Mouse (Mus musculus) cerebellum, postnatal 25 days (tissue): ENCODE measurements around the gene Pcnx.

Experiments
- DNase-seq, 2 experiments: peaks; one replicate each; pipeline ENCODE4 v3.0.0; 2021; ENCODE audit warnings: mixed read lengths in 2 of 2

Pcnx gene

DNA sequence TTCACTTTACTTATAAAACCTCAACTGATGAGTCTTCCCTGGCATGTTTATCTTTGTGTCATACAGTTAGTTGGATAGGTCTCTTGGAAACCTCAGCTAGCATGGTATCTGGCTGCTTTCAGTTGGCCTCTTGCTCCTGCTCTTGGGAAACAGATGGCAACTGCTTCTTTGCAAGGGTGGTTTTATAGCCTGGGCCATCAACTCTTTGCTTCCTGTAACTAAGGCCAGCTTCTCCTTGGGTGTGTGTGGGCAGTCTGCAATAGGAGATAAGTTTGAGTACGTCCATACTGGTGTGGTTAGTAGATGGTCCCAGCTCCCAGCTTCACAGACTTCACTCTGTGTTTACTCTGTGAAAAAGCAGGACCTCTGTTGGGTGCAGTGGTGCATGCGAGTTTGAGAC is 46.0 kb downstream of the Pcnx start:
- no peak for DNase-seq

- no peak for DNase-seq
Observed at GRCm38 (mm10) chr12:81907741-81908357, 48.0 kb downstream of the Pcnx start.

DNA sequence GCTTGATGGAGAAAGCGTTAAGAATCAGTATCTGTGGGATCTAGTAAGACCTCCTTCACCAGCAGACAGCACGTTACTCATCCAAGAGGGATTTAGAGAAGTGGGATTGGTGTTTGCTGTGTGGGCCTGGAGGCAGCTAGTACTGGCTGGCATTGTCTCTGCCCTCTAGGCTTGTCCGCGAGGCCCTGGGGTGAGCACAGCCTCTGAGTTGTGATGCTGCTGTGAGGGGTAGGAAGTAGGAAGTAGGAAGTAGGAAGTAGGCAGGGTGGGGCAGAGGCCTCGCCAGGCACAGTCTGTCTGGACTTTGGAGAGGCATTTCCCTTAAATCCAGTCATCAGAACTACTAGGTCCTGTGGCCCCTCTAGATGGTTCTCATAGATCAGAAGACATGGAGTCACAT is 50.6 kb downstream of the Pcnx start:
- DNase-seq, result no peak

DNA sequence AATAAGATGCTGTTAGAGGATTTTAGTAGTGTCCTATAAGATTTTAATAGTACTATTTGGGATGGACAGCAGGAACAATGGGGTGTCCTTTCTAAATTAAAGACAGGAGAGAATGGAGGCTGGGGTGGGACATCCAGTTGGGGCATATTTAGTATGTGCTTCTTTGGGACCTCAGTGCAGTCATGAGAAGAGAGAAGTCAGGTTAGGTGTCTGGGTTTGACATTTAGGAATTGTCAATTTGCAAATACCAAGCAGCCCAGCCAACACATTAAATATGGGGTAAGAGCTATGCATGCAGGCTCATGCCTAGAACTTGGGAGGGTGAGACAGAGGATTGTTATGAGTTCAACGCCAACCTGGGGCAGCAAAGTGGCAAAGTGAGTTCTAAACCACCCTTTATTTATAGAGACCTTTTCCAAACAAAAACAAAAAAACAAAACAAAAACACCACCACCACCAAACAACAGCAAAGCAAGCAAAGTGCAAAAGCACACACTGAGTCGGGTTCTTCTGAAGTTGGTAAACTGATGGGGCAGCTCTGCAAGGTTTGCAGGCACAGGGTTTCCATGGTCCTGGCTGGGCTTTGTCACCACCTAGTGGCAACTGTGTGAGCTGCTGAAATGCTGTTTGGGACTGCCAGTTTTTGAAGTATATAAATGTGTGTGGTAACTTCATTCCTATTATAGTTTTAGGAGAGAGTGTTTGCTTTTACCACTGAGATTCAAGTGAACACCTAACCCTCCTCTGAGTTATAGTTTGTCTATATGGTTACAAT is 55.5 kb downstream of the Pcnx start:
- peak; percentile 82 to 86 for DNase-seq

GRCm38 (mm10) chr12:81918346-81918745 is 58.5 kb downstream of the Pcnx start:
- no peak for DNase-seq

DNA sequence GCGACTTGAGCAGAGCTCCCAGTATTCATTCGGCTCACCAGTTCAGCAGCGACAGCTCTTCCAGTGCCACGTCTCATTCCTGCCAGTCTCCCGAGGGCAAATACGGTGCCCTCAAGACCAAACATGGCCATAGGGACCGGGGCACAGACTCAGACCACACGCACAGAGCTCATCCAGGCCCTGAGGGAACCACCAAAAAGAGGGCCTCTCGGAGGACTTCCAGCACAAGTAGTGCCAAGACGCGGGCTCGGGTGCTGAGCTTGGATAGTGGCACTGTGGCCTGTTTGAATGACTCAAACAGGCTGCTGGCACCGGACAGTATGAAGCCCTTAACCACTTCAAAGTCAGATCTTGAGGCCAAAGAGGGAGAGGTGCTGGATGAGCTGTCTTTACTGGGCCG is 59.1 kb downstream of the Pcnx start:
- DNase-seq, result no peak

GRCm38 (mm10) chr12:81920027-81920426 is 60.2 kb downstream of the Pcnx start:
- DNase-seq, result no peak

- DNase-seq, result no peak
Observed at GRCm38 (mm10) chr12:81920614-81921013, 60.8 kb downstream of the Pcnx start.

GRCm38 (mm10) chr12:81921785-81922184 is 62.0 kb downstream of the Pcnx start:
- no peak for DNase-seq

DNA sequence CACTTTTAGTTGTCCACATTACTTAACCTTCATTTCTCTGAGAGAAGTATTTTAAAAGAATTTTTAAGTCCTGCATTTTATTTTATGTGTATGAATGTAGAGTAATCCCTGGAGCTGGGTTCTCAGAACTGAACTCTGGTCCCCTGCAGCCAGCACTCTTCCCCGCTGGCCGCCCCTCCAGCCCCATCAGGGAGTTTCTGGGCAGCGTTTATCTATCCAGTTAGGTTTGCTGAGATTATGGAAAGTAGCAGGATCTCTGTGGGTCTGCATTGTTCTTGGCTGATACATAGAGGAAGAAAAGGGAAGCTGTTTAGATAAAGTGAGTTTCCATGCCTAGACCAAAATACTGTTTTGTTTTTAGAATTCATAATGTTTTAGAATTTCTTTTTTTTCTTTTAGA is 63.0 kb downstream of the Pcnx start:
- DNase-seq, result no peak

GRCm38 (mm10) chr12:81927163-81927562 is 67.3 kb downstream of the Pcnx start:
- no peak for DNase-seq

DNA sequence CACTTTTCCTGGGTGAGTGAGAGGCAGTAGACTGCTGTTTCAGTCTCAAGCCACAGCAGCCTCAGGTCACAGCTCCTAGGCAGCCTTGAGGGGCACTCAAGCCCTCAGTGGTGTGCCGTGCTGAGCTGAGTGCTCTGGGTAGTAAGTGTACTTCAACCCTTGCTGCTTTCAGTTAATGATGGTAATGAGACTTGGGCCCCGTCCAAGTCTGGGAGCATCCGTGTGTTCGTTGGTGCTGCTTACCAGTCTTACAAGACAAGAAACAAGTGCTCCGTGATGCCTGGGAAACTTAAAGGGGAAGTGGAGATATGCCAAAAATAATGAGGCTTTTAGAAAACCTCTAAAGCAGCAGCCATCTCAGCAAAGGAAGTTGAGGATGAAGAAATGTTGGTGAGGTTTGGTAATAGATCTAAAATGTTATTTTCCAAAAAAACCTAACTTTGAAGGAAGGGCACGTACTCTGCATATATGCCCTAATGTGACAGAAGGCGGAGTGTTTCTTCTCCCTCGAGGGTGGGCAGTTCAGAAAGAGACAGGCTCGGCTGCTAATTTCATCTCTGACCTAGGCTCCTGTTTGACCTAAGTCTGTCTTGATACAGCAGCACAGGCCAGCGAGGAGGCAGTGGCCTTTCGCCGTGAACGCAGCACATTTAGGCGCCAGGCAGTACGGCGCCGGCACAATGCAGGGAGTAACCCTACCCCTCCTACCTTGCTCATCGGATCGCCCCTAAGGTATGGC is 68.0 kb downstream of the Pcnx start:
- no peak for DNase-seq

GRCm38 (mm10) chr12:81928382-81928770 is 68.6 kb downstream of the Pcnx start:
- no peak for DNase-seq

GRCm38 (mm10) chr12:81932015-81932414 is 72.2 kb downstream of the Pcnx start:
- DNase-seq, result no peak

DNA sequence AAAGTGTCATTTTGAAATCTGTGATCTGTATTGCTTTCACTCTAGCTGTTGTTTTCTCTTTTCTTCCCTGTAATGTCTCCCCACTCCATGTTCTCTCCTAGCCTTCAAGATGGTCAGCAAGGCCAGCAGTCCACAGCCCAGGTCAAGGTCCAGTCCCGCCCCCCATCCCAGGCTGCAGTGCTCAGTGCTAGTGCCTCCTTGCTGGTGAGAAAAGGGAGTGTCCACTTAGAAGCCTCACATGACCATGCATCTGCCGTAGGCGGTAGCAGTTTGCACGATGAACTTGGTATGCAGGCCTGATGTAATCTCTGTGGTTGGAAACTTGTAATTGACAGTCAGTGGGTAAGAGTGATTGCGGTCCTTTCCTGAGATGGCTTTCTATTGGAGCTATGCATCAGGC is 73.6 kb downstream of the Pcnx start:
- DNase-seq, result no peak

- DNase-seq, result no peak
Observed at GRCm38 (mm10) chr12:81934510-81934909, 74.7 kb downstream of the Pcnx start.

GRCm38 (mm10) chr12:81936066-81936465 is 76.2 kb downstream of the Pcnx start:
- DNase-seq, result no peak

DNA sequence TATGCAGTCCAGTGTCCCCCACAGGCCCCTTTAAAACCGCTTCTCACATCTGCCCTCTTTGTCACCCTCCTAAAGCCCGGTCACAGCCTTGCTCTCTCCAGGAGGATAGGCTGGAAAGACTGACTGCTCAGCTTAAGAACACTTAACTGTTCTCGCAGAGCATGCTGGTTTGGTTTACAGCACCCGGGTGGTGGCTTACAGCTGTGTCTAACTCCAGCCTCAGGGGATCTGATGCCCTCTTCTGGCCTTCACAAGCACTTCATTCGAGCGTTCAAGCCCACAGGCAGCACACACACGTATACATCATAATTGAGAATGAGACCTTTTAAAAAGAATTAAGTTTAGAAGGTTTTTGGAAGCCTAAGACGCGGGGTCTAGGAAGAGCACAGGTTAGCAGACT is 81.4 kb downstream of the Pcnx start:
- DNase-seq, result no peak

GRCm38 (mm10) chr12:81943331-81944062 is 83.7 kb downstream of the Pcnx start:
- no peak for DNase-seq

DNA sequence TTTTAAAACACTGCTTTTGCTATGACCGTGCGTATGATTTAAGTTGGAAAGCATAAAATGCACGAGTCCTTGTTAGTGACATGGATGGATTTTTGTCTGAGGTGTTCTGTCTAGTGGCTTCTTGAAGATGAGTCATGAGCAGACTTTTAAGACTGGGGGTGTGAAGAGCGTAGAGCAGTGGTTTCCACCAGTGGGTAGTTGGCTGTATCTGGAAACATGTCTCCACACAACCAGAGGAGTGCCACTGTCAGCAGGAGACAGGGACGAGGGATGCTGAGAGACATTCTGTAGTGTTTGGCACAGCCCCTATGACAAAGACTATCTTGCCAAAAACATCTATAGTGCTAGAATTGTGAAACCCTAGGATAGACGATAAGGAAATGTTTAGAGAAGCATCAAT is 89.2 kb downstream of the Pcnx start:
- DNase-seq, result no peak

DNA sequence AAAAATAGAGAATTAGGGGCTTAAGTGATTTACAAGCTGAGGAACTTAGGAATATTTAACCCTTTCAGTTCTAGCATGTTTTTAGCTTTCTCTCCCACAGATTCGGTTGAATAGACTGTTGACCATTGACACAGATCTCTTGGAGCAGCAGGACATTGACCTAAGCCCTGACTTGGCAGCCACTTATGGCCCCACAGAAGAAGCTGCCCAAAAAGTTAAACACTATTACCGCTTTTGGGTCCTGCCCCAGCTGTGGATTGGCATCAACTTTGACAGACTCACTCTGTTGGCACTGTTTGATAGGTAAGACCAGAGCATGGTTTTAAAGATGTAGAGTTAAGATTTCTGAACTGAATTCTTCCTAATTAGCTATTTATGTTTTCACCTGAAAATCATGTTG is 90.2 kb downstream of the Pcnx start:
- no peak for DNase-seq

GRCm38 (mm10) chr12:81958351-81958750 is 98.5 kb downstream of the Pcnx start:
- no peak for DNase-seq

- no peak for DNase-seq
Observed at GRCm38 (mm10) chr12:81965416-81965815, 105.6 kb downstream of the Pcnx start.
